ENCODE assay signal across 9 mouse cellular contexts in genomic region chr17:87473736-87474500, GRCm38 (mm10). TPM values are rescaled to one million over a fixed set of nuclear protein-coding genes. Genes with fewer than 3 reads are reported as not detected.
DNase-seq lines count a peak whose midpoint lies in the region; ATAC-seq and TF ChIP-seq lines count a peak whose summit lies in the region.
"Had no signal": no experiment of that assay in that cellular context is flagged by ENCODE, and none has a peak within 500 bp of the region (broad histone marks: within the 10 kb centered on the region; RNA-seq: fewer than 3 reads in every experiment).

No protein-coding gene starts in this region.

- ATAC-seq in kidney, embryonic 14.5 days (ENCODE audit: low FRiP score, low TSS enrichment) = peak; percentile 77
- peak; percentile 73 for ATAC-seq in midbrain, embryonic 15.5 days (replicated peaks)
- ATAC-seq in stomach, embryonic 15.5 days (ENCODE audit: insufficient read depth, low FRiP score, low read depth) = peak; percentile 64

- H3K27me3 ChIP-seq in heart, adult 2 months (ENCODE audit: control insufficient read depth, insufficient read depth, low read length) = no peaks in the 10 kb centered on the region
- H3K27me3 ChIP-seq in kidney, embryonic 14.5 days (ENCODE audit: control insufficient read depth, insufficient read depth, low read length) = no peaks in the 10 kb centered on the region
- H3K27me3 ChIP-seq in midbrain, embryonic 15.5 days (replicated peaks) = no peaks in the 10 kb centered on the region
- H3K27me3 ChIP-seq in stomach, embryonic 15.5 days (replicated peaks) = no peaks in the 10 kb centered on the region

- H3K4me1 ChIP-seq in heart, adult 2 months (ENCODE audit: control insufficient read depth, insufficient read depth, low read length) = peaks cover 11% of the 10 kb centered on the region
- H3K4me1 ChIP-seq in kidney, embryonic 14.5 days (ENCODE audit: control insufficient read depth, insufficient read depth, low read length) = peaks cover 19% of the 10 kb centered on the region
- peaks cover 15% of the 10 kb centered on the region for H3K4me1 ChIP-seq in midbrain, embryonic 15.5 days
- H3K4me1 ChIP-seq in stomach, embryonic 15.5 days = peaks cover 26% of the 10 kb centered on the region

- peak; percentile 48 for DNase-seq in thymus, postnatal 4 days
- no peak for DNase-seq in thymus, postnatal 14 days
- DNase-seq in embryo, embryonic 11.5 days (ENCODE audit: low read depth, low spot score) = peak; percentile 13
- DNase-seq in heart, adult 2 months = peak; percentile 42
- DNase-seq in liver = peak; percentile 27

- H3K27ac ChIP-seq in heart, adult 2 months = peak overlapping the region; percentile 50
- no peak overlapping the region for H3K27ac ChIP-seq in kidney, embryonic 14.5 days (ENCODE audit: low read depth, low read length)
- peak overlapping the region; percentile 51 for H3K27ac ChIP-seq in midbrain, embryonic 15.5 days
- 0 out of 2 replicates have a peak overlapping the region, but pooled peaks have one; percentile 13 for H3K27ac ChIP-seq in stomach, embryonic 15.5 days

- intact Hi-C loops in heart, adult 2 months (cut with DNase I) = no loop called here

- no peaks in the 10 kb centered on the region for H3K9me3 ChIP-seq in kidney, embryonic 14.5 days (ENCODE audit: control insufficient read depth, low read length)
- no peaks in the 10 kb centered on the region for H3K9me3 ChIP-seq in midbrain, embryonic 15.5 days
- H3K9me3 ChIP-seq in stomach, embryonic 15.5 days = no peaks in the 10 kb centered on the region

- 3% methylated on average over 23 of the region's 23 CpGs for WGBS in heart, adult 2 months
- under 1% methylated on average over 23 of the region's 23 CpGs for WGBS in kidney, embryonic 14.5 days
- under 1% methylated on average over 23 of the region's 23 CpGs for WGBS in midbrain, embryonic 15.5 days
- 1% methylated on average over 23 of the region's 23 CpGs for WGBS in stomach, embryonic 15.5 days

- peak overlapping the region; percentile 31 for H3K9ac ChIP-seq in heart, adult 2 months (ENCODE audit: low read depth, low read length)
- H3K9ac ChIP-seq in kidney, embryonic 14.5 days (ENCODE audit: low read depth, low read length) = peak overlapping the region; percentile 51
- peak overlapping the region; percentile 4 for H3K9ac ChIP-seq in midbrain, embryonic 15.5 days
- peak overlapping the region; percentile 29; the same call in 1 of the 2 replicates for H3K9ac ChIP-seq in stomach, embryonic 15.5 days

- TF ChIP-seq CTCF in heart, adult 2 months (IDR thresholded peaks at IDR 0.05) = no peak

- no peak for TF ChIP-seq EP300 in heart, adult 2 months (IDR thresholded peaks at IDR 0.05; ENCODE audit: insufficient read depth, low read depth, low read length)

- no peaks in the 10 kb centered on the region for H3K36me3 ChIP-seq in heart, adult 2 months (ENCODE audit: control insufficient read depth, insufficient read depth, low read length)
- H3K36me3 ChIP-seq in kidney, embryonic 14.5 days (ENCODE audit: control insufficient read depth, insufficient read depth, low read length) = no peaks in the 10 kb centered on the region
- H3K36me3 ChIP-seq in midbrain, embryonic 15.5 days (replicated peaks) = no peaks in the 10 kb centered on the region
- H3K36me3 ChIP-seq in stomach, embryonic 15.5 days = no peaks in the 10 kb centered on the region

- peak overlapping the region; percentile 53 for H3K4me3 ChIP-seq in heart, adult 2 months
- H3K4me3 ChIP-seq in kidney, embryonic 14.5 days (ENCODE audit: low read length) = peak overlapping the region; percentile 31
- H3K4me3 ChIP-seq in midbrain, embryonic 15.5 days = peak overlapping the region; percentile 25
- peak overlapping the region; percentile 32 for H3K4me3 ChIP-seq in stomach, embryonic 15.5 days (replicated peaks)

- 0 out of 2 replicates have a peak, but pooled peaks have one; percentile 19 for TF ChIP-seq POLR2A in heart, adult 2 months (IDR thresholded peaks at IDR 0.05; ENCODE audit: insufficient read depth, low read depth, low read length)

- H3K4me2 ChIP-seq in kidney, embryonic 14.5 days (replicated peaks; ENCODE audit: low read depth, low read length) = peak overlapping the region; percentile 72
- H3K4me2 ChIP-seq in midbrain, embryonic 15.5 days = peak overlapping the region; percentile 45
- H3K4me2 ChIP-seq in stomach, embryonic 15.5 days = peak overlapping the region; percentile 72

- H3K79me2 ChIP-seq in heart, adult 2 months (replicated peaks; ENCODE audit: control insufficient read depth, insufficient read depth, low read length) = no peaks in the 10 kb centered on the region

RNA-seq across cellular contexts. Expression of gene Calm2, which starts 27.2 kb away (rescaled TPM):
- total RNA-seq in heart, adult 2 months (2021) = 100 to 1,000 TPM; 132 to 145 TPM
- polyA plus RNA-seq in heart, adult 2 months (2012; rRNA removed) = 36.7 and 86.5 TPM in 2 replicates
- polyA plus RNA-seq in kidney, embryonic 14.5 days (2014; fragmentation: Nextera tagmentation; extraction: Ambion mirVana) = 1,015 and 1,361 TPM in 2 replicates
- polyA plus RNA-seq in midbrain, embryonic 15.5 days (2015; fragmentation: Nextera tagmentation; extraction: Ambion mirVana) = 1,861 and 1,975 TPM in 2 replicates
- 879 and 956 TPM in 2 replicates for polyA plus RNA-seq in stomach, embryonic 15.5 days (2015; fragmentation: Nextera tagmentation; extraction: Ambion mirVana)

RNA-seq across cellular contexts. Expression of gene Stpg4, which starts 46.4 kb away (rescaled TPM):
- total RNA-seq in heart, adult 2 months (2021) = not detected
- polyA plus RNA-seq in heart, adult 2 months (2012; rRNA removed) = 0.27 TPM in 1 of 2 replicates, not detected in the other
- polyA plus RNA-seq in kidney, embryonic 14.5 days (2014; fragmentation: Nextera tagmentation; extraction: Ambion mirVana) = 0.51 TPM in 1 of 2 replicates, not detected in the other
- 0.42 and 0.54 TPM in 2 replicates for polyA plus RNA-seq in midbrain, embryonic 15.5 days (2015; fragmentation: Nextera tagmentation; extraction: Ambion mirVana)
- not detected in 2 replicates for polyA plus RNA-seq in stomach, embryonic 15.5 days (2015; fragmentation: Nextera tagmentation; extraction: Ambion mirVana)
- total RNA-seq: neutrophil, adult 5-6 weeks had no signal

Comparison
In these comparisons a context has a peak if more than half of its experiments do, and no peak if none do; other contexts are left out.
1. RNA of gene Calm2, which starts 27.2 kb away (polyA plus RNA-seq): 1,861 to 1,975 TPM in midbrain, embryonic 15.5 days, 1,015 to 1,361 TPM in kidney, embryonic 14.5 days and 879 to 956 TPM in stomach, embryonic 15.5 days; 36.7 to 86.5 TPM in heart, adult 2 months; every median in the first group is over 10 times any median in the second.
2. Peak in every context shown above with its lines, with median percentiles within 50 percentile points of each other: H3K4me3 ChIP-seq, H3K9ac ChIP-seq, ATAC-seq and H3K4me2 ChIP-seq.